Mouse (Mus musculus) ES-CJ7 (cell line): ENCODE results near the gene Rnf213.

Source experiments
- DNase-seq: peaks from one replicate; pipeline ENCODE4 v3.0.0; 2011; ENCODE audit warnings: low read depth, low spot score

Gene Rnf213

GRCm38 (mm10) chr11:119390271-119391231 lies 2.3 kb upstream of the Rnf213 start:
- DNase-seq, result no peak

DNA sequence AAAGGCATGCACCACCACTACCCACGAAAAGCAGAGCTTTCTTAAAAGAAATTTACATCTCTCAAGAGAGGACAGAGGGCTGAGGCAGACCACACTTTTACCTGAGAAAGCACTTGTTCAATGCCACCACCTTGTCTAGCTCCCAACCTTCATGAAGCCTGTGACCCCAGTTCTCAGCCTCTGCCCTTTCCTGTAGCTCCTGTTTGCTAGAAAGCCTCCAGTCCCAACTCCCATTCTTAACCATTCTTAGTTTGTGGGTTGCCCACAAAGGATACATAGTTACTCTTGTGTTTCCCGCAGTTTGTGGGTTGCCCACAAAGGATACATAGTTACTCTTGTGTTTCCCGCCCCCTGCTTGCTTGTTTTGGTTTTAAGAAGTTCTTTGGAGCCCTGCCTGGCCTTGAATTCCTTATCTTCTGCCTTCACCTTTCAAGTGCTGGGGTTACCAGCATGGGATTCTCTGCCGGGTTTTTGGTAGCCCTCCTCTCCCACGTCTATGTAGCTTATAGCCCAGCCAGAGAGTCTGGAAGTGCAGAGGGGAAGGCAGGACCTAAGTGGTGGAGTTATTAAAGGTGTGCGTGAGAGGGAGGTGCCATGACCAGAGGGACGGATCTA lies 1.4 kb upstream of the Rnf213 start:
- no peak for DNase-seq

GRCm38 (mm10) chr11:119392001-119392614 lies 792 bp upstream of the Rnf213 start:
- DNase-seq, result peak; percentile 95

GRCm38 (mm10) chr11:119393483-119393804 lies 544 bp downstream of the Rnf213 start:
- no peak for DNase-seq

DNA sequence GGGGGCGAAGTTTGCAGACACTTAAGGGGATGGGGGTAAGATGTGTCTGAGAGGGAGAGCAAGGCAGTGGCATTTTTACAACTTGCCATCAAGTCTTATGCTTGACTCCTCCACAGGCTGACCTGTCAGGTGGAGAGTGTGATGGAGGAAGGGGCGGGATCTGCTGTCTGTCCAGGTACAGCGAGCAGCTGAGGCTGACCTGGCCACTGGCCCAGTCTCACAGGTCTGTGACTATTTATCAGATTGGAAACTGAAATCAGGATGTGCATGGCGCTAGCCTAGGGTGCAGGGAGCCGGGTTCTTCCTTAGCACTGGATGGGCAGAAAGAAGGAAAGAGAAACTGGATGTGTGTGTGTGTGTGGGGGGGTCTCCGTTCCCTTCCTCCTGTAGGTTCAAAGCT lies 1.3 kb downstream of the Rnf213 start:
- DNase-seq, result no peak

- DNase-seq, result peak; percentile 99
Observed at GRCm38 (mm10) chr11:119395394-119395793, 2.5 kb downstream of the Rnf213 start.

DNA sequence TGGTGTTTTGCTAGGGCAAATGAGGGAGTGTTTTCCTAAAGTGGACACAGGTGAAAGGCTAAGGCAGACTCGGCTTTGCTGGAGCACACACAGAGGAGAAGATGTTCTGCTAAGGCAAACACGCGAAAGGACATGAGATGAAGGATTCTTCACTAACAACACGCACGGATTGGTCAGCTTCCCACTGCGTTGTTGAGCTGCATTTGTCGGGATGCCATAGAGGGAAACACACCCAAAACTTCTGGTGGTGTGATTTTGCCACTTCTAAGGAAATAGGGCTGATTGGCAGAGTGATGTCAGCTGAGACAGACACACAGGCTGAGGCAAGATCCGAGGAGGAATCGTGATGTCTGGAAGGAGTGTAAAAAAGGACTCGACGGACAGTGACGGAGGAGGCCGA lies 3.0 kb downstream of the Rnf213 start:
- peak; percentile 71 for DNase-seq

DNA sequence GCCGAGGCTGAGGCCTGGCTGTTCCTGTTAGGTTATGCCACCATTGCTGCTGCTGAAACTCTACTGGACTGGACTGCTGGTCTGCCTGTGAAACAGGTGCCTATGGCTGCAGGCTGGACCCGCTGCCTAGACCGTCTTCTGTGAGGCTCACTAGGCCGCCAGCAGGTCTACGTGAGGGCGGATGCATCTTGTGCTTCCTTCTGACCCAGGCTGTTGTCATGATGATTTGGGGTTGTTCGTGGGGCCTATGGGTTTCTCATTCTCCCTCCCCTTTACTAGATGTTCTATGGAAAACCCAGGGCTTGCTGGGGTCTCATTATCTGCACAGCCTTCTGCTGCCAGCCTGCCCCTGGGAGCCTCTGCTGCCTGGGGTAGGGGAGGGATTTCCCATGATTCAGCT lies 3.6 kb downstream of the Rnf213 start:
- DNase-seq, result peak; percentile 71

DNA sequence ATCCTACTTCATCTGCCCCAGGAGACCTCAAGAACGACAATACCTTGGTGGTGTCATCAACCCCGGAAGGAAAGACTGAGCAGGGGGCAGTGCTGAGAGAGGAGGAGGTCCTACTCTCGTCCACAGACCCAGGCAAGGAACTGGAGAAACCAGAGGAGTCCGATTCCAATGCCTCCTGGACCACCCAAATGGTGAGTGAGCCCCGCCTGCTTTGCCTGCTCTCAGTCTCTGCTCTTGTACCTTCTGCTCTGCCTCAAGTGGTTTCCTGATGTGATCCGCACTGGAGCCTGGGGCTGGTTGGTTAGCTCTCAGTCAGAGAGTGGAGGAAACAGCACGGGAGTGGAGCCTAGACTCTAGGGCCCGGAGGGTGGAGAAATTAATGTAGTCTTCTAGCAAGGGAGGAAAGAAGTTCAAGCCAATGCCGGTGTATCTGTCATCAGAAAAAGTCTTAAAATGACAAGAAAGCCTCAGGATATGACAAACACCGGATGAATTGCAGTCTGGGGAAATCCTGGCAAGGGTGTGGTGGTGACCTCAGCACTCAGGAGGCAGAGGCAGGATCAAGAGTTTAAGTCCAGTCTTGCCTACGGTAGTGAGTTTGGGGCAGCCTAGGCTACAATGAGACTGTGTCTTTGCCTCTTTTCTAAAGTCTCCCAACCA lies 9.7 kb downstream of the Rnf213 start:
- peak; percentile 78 for DNase-seq

GRCm38 (mm10) chr11:119404627-119405026 lies 11.7 kb downstream of the Rnf213 start:
- DNase-seq, result peak; percentile 89

GRCm38 (mm10) chr11:119407381-119407780 lies 14.5 kb downstream of the Rnf213 start:
- DNase-seq, result no peak

DNA sequence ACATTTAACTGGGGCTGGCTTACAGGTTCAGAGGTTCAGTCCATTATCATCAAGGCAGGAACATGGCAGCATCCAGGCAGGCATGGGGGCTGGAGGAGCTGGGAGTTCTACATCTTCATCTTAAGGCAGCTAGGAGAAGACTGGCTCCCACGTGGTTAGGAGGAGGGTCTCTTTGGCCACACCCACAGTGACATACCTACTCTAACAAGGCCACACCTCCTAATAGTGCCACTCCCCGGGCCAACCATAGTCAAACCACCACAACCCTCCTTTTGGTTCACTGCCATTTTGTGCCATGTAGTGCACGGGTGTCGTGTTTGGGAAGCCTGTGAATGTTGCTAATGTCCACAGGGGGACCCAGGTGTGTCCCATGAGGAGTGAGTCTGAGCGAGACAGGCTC lies 15.1 kb downstream of the Rnf213 start:
- DNase-seq, result peak; percentile 55

DNA sequence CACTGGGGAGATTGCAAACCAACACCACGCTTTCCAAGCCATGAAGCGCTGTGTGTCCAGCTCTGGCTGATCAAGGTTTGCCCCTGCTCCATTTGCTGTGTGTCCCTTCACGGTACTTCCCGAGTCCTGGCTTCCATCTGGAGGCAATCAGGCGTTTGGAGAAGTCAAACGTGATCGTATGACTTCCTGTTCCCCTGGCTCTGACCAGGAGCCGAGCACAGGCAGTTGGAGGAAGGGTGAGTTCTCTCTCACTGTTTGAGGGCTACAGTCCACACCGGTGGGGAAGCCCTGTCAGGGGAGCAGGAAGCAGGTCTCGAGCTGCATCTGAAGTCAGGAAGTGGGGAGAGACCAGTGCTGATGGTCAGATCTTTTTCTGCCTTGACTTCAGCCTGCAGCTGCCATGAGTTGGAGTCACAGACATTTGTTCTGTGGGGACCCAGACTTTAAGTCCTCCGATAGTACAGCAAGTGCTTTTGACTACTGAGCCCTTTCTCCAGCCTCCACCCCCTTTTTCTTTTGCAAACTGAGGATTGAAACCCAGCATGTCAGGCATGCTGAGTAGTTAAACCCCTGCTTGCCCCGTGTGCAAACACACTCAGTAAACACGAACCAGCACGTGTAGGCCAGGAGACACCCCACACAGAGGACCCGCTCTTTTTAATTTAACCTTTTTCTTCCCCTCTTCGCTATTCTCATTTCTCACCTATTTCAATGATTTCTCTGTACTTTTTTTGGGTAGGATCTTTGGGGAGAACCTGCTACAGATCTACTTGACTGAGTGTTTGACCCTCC lies 26.6 kb downstream of the Rnf213 start:
- DNase-seq, result no peak

- DNase-seq, result no peak
Observed at GRCm38 (mm10) chr11:119420426-119420825, 27.5 kb downstream of the Rnf213 start.

DNA sequence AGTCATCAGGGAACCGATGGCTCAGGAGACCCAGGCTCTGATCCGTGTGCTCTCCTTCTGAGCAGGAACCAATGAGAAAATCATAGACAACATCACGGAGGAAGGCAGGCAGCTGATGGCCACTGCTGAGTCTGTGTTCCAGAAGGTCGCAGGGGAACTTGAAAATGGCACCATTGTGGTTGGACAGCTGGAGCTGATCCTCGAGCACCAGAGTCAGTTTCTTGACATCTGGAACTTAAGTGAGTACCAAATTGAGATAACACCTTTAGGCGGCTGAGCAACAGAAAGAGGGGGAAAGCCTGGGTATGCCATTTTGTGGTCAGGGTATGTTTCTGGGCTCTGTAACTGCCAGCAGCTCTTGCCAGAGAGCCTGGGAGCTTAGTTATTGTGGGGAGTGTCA lies 34.5 kb downstream of the Rnf213 start:
- DNase-seq, result no peak

- no peak for DNase-seq
Observed at GRCm38 (mm10) chr11:119427986-119428385, 35.1 kb downstream of the Rnf213 start.

DNA sequence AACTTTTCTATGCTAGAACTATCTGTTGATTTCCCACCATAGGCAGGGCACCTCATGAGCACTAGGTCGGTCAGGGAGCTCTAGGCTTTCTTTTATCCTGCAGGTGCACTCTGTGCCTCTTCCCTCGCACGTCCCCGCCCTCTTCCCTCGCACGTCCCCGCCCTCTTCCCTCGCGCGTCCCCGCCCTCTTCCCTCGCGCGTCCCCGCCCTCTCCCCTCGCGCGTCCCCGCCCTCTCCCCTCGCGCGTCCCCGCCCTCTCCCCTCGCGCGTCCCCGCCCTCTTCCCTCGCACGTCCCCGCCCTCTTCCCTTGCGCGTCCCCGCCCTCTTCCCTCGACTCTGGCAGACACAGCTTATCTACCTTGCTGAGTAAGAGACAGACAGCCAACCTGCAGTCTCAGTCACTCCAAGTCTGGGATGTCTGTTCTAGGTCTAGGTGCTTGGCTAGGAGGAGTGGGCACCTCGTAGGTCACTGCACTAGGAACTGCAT lies 35.8 kb downstream of the Rnf213 start:
- peak; percentile 86 for DNase-seq

- no peak for DNase-seq
Observed at GRCm38 (mm10) chr11:119431516-119431915, 38.6 kb downstream of the Rnf213 start.

- no peak for DNase-seq
Observed at GRCm38 (mm10) chr11:119432706-119433105, 39.8 kb downstream of the Rnf213 start.

DNA sequence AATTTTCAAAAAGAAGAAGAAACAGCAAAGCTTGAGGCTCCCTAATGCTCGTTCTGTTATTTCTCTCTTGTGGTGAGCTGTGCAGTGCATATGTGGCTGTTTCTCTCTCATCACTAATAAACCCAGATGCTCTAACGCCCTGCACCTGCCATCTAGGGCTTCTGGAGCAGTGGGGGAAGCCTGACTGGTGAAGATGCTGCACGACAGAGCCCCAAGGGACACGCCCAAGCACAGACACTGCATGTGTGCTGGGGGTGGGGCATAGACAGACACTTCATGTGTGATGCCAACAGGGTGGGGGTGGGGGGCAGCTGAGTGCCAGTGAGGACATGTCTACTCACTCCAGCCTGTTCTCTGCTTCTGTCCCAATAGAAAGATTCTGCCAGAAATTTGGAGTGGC lies 41.4 kb downstream of the Rnf213 start:
- no peak for DNase-seq
